Mouse (Mus musculus): ENCODE data around the gene Cep19. TPM values are rescaled to one million over a fixed set of nuclear protein-coding genes. Genes with fewer than 3 reads are reported as not detected.
"Not testable (repeated sequence)": the region's sequence is repeated elsewhere in the genome, so short reads cannot be mapped to it uniquely, and the experiment has no call there.

The Cep19 gene
- 45.6 and 46.9 TPM in 2 replicates for polyA plus RNA-seq (2015; fragmentation: Nextera tagmentation; extraction: Ambion mirVana)

DNA sequence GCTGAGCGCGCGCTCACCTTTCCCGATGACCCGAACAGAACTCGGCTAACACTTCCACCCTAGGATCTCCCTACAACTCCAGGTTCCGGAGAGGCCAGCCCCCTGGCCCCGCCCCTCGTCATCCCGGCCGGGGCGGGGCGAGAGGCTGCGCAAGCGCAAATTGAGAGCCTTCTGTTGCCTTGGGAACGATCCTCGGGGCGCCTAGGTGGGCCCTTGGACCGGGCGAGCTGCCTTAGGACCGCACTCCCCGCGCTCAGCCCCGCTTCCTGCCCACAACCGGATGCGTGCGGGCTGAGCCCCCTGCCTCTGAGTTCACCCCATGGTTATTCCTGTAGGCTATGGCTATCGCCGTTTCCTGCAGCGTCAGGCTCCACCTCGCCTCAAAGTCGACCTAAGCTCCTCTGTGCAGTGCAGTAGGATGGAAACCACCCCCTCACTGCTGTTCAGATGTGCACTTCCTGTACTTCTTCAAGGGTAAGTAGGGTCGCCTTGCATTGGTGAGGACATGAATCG, at the start of gene Cep19, which contains the start of gene Pigx:
Cep19 (plus strand) TSS at position 163 of the 513 bp plus-strand sequence.
Pigx (minus strand) TSS at position 103 of the 513 bp plus-strand sequence.
- WGBS: under 1% methylated on average over 34 of the region's 34 CpGs
- Histone ChIP-seq H3K4me2 (replicated peaks) (peak within 1 kb of the TSS; percentile 71), H3K36me3 (peaks cover 33% of the 10 kb centered on the region)

DNA sequence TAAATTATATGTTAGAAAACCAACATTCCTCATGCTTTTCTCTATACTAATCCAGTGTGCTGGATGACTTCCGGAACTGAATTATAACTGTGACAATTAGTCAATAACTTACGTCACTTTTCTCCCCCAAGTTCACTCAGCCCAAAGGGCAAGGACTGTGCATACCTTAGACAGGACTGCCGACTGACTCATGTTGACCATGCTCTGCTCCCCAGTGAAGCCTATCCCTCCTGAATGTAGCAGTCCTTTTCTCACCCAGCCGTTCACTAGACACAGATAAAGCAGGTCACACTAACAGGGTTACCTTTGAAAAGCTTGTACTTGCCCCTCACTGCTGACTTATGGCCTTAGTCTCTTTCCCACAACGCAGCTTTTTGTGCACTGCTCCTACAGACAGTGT, 40.8 kb upstream of the Cep19 start:
- ATAC-seq: no peak
- H3K27me3 ChIP-seq: no peaks in the 10 kb centered on the region
- H3K9me3 ChIP-seq: no peaks in the 10 kb centered on the region
- 90% methylated on average over 5 of the region's 5 CpGs for WGBS
- 0 out of 2 replicates have a peak, but pooled peaks cover 5% of the 10 kb centered on the region for H3K4me1 ChIP-seq (replicated peaks)
- H3K4me3 ChIP-seq (replicated peaks): no peak overlapping the region
- no peak overlapping the region for H3K4me2 ChIP-seq (replicated peaks)
- no peaks in the 10 kb centered on the region for H3K36me3 ChIP-seq
- no peak overlapping the region for H3K27ac ChIP-seq
- H3K9ac ChIP-seq (replicated peaks): no peak overlapping the region

More for the DNA sequence above, at the start of gene Cep19, which contains the start of gene Pigx:
- peak; percentile 98 for ATAC-seq
- Histone ChIP-seq H3K27ac (peak within 1 kb of the TSS; percentile 85), H3K27me3 (no peaks in the 10 kb centered on the region), H3K4me3 (replicated peaks) (peak within 1 kb of the TSS; percentile 81), H3K9ac (replicated peaks) (peak within 1 kb of the TSS; percentile 90), H3K9me3 (no peaks in the 10 kb centered on the region), H3K4me1 (replicated peaks) (peaks cover 20% of the 10 kb centered on the region)

DNA sequence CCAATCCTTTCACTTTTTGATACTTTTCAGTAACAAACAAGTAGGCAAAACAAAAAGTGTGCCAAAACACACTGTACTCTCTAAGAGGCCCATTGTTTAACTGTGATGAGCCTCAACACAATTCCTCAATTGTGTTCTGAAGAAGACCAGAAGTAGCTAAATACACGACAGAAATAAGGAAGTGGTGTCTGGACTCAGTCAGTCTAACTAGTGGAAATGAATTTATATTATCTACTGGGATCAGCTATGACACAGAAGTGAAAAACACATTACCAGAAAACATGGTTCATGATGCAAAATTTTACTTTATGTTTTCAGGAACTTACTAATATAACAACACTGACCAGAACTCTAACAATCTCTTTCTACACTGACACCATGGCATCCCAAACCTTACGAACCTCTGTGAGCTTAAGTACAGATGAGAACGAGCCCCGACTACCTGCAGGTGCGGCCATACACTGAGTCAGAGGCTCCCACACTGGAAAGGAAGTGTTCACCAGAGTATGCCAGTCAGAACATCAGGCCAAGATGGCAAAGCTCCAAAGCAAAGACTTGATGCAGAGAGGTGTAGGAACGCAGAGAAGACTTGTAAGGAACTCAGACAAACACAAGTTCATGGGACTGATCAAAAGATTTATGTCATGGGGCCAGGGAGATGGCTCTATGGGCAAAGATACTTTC, 39.6 kb upstream of the Cep19 start:
- Histone ChIP-seq H3K9me3 (no peaks in the 10 kb centered on the region), H3K36me3 (no peaks in the 10 kb centered on the region), H3K27me3 (no peaks in the 10 kb centered on the region), H3K4me2 (replicated peaks) (no peak overlapping the region), H3K4me3 (replicated peaks) (no peak overlapping the region), H3K9ac (replicated peaks) (no peak overlapping the region), H3K27ac (no peak overlapping the region), H3K4me1 (replicated peaks) (peaks cover 5% of the 10 kb centered on the region; the same call in 1 of the 2 replicates)
- 86% methylated on average over 6 of the region's 6 CpGs for WGBS
- no peak for ATAC-seq

DNA sequence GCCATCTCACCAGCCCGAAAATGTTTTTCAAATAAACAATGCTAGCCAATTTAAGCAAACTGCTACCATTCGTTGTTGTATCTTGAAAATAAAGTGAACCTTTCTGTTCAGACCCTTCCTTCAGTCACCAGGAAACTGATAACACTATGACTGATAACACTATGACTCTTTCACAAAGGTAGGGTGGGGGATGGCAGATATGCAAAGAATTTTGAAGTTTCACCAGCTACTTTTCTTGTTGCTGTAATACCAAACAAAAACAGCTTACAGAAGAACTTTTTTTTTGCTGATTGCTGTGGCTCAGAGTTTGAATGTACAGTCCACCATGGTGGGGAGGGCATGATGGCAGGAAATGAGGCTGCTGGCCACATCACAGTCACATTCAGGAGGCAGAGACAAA, 37.4 kb upstream of the Cep19 start:
- H3K4me2 ChIP-seq (replicated peaks): no peak overlapping the region
- no peaks in the 10 kb centered on the region for H3K27me3 ChIP-seq
- no peak for ATAC-seq
- no peak overlapping the region for H3K4me3 ChIP-seq (replicated peaks)
- peaks cover 5% of the 10 kb centered on the region; the same call in 1 of the 2 replicates for H3K4me1 ChIP-seq (replicated peaks)
- no peak overlapping the region for H3K9ac ChIP-seq (replicated peaks)
- WGBS: 88% methylated on average over 2 of the region's 2 CpGs
- H3K27ac ChIP-seq: no peak overlapping the region
- H3K9me3 ChIP-seq: no peaks in the 10 kb centered on the region
- no peaks in the 10 kb centered on the region for H3K36me3 ChIP-seq

DNA sequence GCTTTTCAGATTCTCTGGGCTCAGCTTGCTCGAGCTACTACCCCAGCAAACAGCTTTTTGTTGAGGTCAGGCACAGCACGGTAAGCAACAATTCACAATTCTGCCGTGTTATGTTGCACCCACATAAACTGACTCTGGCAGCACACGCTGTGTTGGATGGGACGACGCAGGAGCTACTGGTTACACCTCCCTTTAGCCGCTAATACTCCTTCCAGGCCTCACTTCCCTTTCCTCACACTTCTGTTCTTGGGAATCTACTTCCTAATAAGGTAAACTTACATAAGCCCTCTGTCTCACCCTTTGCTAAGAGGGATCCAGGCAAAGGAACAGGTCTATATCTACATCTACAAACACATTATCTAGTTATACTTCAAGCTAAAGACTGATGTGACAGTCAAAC, 35.7 kb upstream of the Cep19 start:
- Histone ChIP-seq H3K9ac (replicated peaks) (no peak overlapping the region), H3K4me2 (replicated peaks) (no peak overlapping the region), H3K27me3 (no peaks in the 10 kb centered on the region), H3K4me1 (replicated peaks) (peaks cover 5% of the 10 kb centered on the region; the same call in 1 of the 2 replicates), H3K36me3 (no peaks in the 10 kb centered on the region), H3K27ac (no peak overlapping the region), H3K4me3 (replicated peaks) (no peak overlapping the region), H3K9me3 (no peaks in the 10 kb centered on the region)
- ATAC-seq: no peak
- 88% methylated on average over 7 of the region's 7 CpGs for WGBS

DNA sequence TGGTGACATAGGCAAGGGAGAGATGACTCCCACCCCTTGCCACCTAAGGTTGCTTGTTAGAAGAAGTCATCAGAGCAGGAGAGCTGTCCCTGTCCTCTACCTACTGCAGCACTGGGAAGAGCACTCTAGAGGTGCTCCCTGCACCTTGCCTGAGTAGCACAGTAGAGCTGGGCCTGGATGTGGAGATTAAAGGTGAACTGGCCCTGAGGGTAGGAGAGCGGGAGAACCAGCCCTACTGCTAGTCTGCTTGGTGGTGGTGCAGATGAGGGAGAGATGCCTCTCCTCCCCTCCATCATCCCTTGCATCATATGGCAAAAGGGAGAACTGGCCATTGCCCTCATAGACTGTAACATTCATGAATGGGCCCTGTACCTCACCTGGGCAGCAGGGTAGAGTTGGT, 32.7 kb upstream of the Cep19 start:
- Histone ChIP-seq H3K27me3 (no peaks in the 10 kb centered on the region), H3K9me3 (no peaks in the 10 kb centered on the region), H3K4me2 (replicated peaks) (no peak overlapping the region), H3K27ac (no peak overlapping the region), H3K9ac (replicated peaks) (no peak overlapping the region), H3K4me1 (replicated peaks) (no peaks in the 10 kb centered on the region; the same call in 1 of the 2 replicates), H3K36me3 (no peaks in the 10 kb centered on the region), H3K4me3 (replicated peaks) (no peak overlapping the region)
- ATAC-seq: 0 out of 2 replicates have a peak, but pooled peaks have one; percentile 24
- 100% methylated on average over 1 of the region's 1 CpGs for WGBS

DNA sequence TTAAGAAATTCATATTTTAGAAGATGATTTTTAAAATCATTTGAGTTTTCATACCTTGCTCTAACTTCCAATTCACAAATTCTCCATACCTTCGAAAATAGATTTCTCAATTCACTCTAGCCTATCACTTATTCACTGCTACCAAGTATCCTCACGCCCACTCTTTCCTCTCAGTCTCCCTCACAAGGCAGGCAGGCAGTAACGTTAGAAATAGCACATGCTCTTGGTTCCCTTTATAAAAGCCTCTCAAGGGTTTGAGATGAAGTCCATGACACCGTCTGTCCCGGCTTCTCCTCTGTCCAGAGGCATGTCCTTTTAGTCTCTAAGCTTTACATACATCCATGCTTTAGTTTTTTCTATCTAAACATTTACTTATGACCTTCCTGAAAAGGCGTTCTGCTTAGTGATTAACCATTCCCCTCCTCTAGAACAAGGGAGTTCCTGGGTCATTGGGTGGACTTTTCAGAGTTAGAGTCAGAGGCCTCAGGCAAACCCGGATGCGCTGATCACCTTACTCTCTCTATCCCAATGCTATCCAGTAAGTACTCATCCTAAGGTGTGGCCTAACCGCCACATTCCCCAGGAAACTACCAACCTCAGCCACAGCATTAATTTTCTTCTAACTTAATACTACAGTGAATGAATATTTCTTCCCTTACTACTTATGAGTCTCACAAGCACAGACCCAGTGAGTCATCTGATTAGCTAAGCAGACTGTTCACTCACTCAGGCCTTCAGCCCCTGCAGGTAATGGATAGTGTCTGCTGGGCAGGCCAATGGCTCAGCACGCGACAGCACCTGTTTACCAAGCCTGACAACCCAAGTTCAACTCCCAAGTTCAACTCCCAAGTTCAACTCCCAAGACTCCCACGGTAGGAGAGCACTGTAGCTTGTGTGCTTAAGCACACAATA, 31.0 kb upstream of the Cep19 start:
- H3K27me3 ChIP-seq: no peaks in the 10 kb centered on the region
- H3K4me3 ChIP-seq (replicated peaks): no peak overlapping the region
- no peaks in the 10 kb centered on the region for H3K36me3 ChIP-seq
- 89% methylated on average over 12 of the region's 12 CpGs for WGBS
- no peak overlapping the region for H3K4me2 ChIP-seq (replicated peaks)
- no peak overlapping the region for H3K9ac ChIP-seq (replicated peaks)
- no peak for ATAC-seq
- H3K9me3 ChIP-seq: no peaks in the 10 kb centered on the region
- H3K4me1 ChIP-seq (replicated peaks): no peaks in the 10 kb centered on the region; the same call in 1 of the 2 replicates
- H3K27ac ChIP-seq: no peak overlapping the region

DNA sequence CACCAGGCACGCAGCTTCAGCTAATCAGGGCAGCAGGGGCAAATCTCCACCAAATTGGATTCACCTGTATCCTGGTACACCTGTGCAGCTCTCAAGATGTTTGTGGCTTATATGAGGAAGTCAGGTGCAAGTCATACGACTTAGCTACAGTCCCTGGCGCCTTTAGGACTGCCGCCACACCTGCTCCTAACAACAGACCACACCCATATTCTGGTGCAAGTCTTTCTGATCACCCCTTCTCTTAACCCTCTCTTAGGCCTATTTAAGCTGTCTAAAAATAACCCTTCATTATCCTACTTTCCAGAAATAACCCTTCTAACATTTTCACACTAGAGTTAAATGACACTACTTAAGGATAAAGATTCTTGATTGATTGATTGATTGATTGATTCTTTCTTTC, 29.5 kb upstream of the Cep19 start:
- H3K9me3 ChIP-seq; H3K4me1 ChIP-seq (replicated peaks); H3K36me3 ChIP-seq; ATAC-seq; H3K4me2 ChIP-seq (replicated peaks); H3K4me3 ChIP-seq (replicated peaks); H3K27ac ChIP-seq; H3K27me3 ChIP-seq; H3K9ac ChIP-seq (replicated peaks): not testable (repeated sequence)
- 84% methylated on average over 4 of the region's 4 CpGs for WGBS

DNA sequence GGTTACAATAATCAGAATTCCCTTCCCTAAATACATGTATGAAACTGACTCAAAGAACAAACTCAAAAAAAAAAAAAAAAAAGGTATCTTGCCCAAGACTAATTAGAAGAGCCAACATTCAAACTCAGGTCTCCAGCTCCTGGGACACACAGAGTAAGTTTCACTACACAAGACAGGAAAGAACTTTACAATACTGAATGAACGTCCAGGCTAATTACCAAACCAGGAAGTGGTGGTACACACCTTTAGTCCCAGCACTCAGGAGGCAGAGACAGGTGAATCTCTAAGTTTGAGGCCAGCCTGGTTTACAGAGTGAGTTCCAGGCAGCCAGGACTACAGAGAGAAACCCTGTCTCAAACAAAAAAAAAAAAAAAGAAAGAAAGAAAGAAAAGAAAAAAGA, 23.8 kb upstream of the Cep19 start:
- Histone ChIP-seq H3K27ac (no peak overlapping the region), H3K36me3 (no peaks in the 10 kb centered on the region; the same call in 1 of the 2 replicates), H3K9ac (replicated peaks) (no peak overlapping the region), H3K4me2 (replicated peaks) (no peak overlapping the region), H3K9me3 (no peaks in the 10 kb centered on the region), H3K4me1 (replicated peaks) (peaks cover 31% of the 10 kb centered on the region), H3K4me3 (replicated peaks) (no peak overlapping the region), H3K27me3 (no peaks in the 10 kb centered on the region)
- no peak for ATAC-seq
- WGBS: 81% methylated on average over 1 of the region's 1 CpGs

DNA sequence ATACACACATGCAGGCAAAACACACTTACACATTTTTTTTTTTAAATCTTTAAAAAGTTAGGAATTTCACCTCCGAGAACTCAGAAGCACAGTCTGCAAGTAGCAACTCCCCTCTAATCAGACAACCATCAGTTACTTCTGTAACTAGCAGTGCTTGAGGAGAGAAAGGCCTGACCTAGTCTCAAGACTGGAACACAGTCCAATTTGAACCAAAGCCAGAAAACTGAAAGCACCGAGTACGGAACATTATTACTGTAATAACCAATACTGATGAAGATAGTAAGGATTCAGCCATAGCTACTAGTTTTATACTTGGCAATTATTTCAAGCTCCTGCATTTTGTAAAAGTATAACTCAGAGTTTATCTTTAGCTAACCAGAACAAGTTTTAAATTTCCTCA, 23.2 kb upstream of the Cep19 start:
- Histone ChIP-seq H3K9ac (replicated peaks) (no peak overlapping the region), H3K4me1 (replicated peaks) (peaks cover 31% of the 10 kb centered on the region), H3K36me3 (no peaks in the 10 kb centered on the region; the same call in 1 of the 2 replicates), H3K4me3 (replicated peaks) (no peak overlapping the region), H3K27ac (no peak overlapping the region), H3K27me3 (no peaks in the 10 kb centered on the region), H3K9me3 (no peaks in the 10 kb centered on the region), H3K4me2 (replicated peaks) (0 out of 2 replicates have a peak overlapping the region, but pooled peaks have one; percentile 9)
- ATAC-seq: no peak
- WGBS: 90% methylated on average over 3 of the region's 3 CpGs

DNA sequence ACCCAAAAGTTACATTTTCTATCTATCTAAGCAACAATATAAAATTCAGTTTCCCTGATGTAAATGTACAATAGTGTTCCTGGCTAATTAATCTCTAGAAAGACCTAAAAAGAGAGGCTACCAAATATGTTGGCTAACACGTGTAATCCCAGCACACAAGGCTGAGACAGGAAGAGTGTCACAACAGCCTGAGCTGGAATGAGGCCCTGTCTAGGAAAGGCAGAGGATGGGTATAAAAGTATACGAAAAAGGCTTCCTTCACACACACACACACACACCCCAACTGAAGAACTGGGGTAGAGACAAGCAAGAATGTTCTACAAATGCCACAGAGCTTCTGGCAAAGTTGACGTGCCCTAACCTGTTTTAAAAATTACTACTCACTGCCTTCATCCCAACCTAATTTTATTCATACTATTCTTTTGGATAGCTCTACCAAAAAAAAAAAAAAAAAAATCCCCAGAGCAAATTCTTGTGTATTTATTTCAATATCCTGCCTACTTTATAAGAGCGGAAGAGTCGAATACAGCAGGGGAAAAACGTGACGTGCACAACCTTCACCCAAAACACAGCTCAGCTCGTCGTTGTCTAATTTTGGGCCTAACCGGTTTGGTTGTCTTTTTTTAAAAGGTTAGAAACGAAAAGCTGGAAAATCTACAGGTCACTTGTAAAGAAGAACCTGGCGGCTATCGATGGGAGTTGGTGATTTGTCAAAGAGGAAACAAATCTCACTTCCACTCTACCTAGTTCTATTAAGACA, 21.8 kb upstream of the Cep19 start:
- ATAC-seq: no peak
- H3K27me3 ChIP-seq: no peaks in the 10 kb centered on the region
- 7% methylated on average over 13 of the region's 13 CpGs for WGBS
- H3K27ac ChIP-seq: no peak overlapping the region
- H3K9me3 ChIP-seq: no peaks in the 10 kb centered on the region
- H3K4me2 ChIP-seq (replicated peaks): peak overlapping the region; percentile 62
- peak overlapping the region; percentile 88 for H3K4me3 ChIP-seq (replicated peaks)
- peak overlapping the region; percentile 94 for H3K9ac ChIP-seq (replicated peaks)
- H3K36me3 ChIP-seq: peaks cover 8% of the 10 kb centered on the region
- peaks cover 31% of the 10 kb centered on the region for H3K4me1 ChIP-seq (replicated peaks)
